Mouse (Mus musculus) gastrocnemius, adult 2 months (tissue): Measurements from ENCODE around the gene Dok5. TPM values are rescaled to one million over a fixed set of nuclear protein-coding genes. Genes with fewer than 3 reads are reported as not detected.

ENCODE experiments used
- DNase-seq: peaks from one replicate; pipeline ENCODE4 v3.0.0; 2022
- H3K27ac ChIP-seq: fragments of 200-600 bp; 2 replicates; pipeline ENCODE4 v1.8.1; 2022; ENCODE audit warnings: mild to moderate bottlenecking
- H3K4me3 ChIP-seq: fragments of 200-600 bp; 2 replicates; pipeline ENCODE4 v1.8.1; 2022; ENCODE audit warnings: mild to moderate bottlenecking, moderate library complexity
- CTCF ChIP-seq: fragments of 200-600 bp; IDR thresholded peaks from 2 replicates; pipeline ENCODE4 v1.8.1; 2022; ENCODE audit warnings: antibody characterized with exemption, mild to moderate bottlenecking, moderate library complexity
- intact Hi-C: fragments of 180-260 bp; cut with DNase I; formaldehyde crosslinking; loops from one replicate; pipeline ENCODE4 v1.15.1; 2025
- total RNA-seq, 2 experiments: library from RNA; stranded (reverse); gene quantifications; 2 replicates each; pipeline ENCODE4 v1.2.3; 2021

Dok5 gene
- total RNA-seq, 2 experiments from 2014 or later: 2.9 to 3.8 TPM

GRCm38 (mm10) chr2:170752191-170752850 is 20.7 kb downstream of the Dok5 start:
- H3K27ac ChIP-seq: no peak overlapping the region
- peak; percentile 48 for DNase-seq
- H3K4me3 ChIP-seq: 0 out of 2 replicates have a peak overlapping the region, but pooled peaks have one; percentile 3
- TF ChIP-seq CTCF: no peak
- intact Hi-C loops: no loop called here

DNA sequence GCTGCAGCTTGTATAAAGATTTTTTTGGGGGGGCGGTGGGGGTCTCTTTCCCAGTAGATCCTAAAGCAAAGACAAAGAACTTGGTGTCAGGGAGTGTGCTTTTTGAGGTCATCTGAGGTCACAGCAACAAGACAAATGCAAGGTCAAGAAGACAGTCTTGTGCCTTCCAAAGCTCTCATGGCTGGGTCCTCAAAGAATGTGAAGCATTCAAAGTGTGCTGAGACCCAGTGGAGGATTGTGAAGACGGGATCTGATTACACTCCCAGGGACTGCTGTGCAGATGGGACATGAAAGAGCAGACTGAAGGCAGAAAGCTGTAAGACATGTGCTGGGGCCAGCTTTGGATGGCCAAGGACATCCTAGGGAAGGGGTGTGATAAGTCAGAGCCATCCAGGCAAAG is 24.2 kb downstream of the Dok5 start:
- DNase-seq: no peak
- Histone ChIP-seq H3K27ac (no peak overlapping the region), H3K4me3 (no peak overlapping the region)
- intact Hi-C loops: no loop called here
- no peak for TF ChIP-seq CTCF

- no peak for TF ChIP-seq CTCF
- Histone ChIP-seq H3K4me3 (no peak overlapping the region), H3K27ac (no peak overlapping the region)
- intact Hi-C loops: no loop called here
- DNase-seq: no peak
These were observed 25.1 kb downstream of the Dok5 start for GRCm38 (mm10) chr2:170756667-170757066.

DNA sequence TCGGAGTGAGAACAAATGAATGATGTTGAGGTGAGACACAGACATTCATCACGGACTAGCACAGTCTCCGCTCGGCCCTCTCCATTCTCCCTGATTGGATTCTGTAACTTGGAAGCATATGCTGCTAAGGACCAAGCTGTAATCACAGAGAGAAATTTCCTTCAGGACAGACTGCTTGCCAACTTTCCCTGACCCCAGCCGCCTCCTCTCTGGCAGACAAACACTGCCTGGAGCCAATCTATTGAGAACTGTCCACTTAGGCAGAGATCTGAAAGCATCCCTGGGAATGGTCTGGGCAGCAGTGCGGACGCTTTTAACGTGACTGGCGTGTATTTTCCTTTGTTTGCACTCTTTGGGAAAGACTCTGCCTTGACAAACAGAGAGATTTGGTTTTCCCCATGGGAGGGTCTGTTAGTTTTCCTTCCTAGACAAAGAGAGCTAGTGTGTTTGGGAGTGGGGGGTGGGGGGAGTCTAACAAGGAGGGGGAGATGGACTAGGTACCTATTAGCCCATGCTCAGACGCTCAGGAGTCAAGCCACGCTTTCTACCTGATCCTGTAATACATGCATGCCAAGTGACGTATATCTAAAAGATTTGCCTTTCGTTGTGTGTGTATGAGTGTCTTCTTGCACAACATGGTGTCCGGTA is 25.7 kb downstream of the Dok5 start:
- no peak for TF ChIP-seq CTCF
- H3K27ac ChIP-seq: no peak overlapping the region
- intact Hi-C loops: no loop called here
- H3K4me3 ChIP-seq: no peak overlapping the region
- no peak for DNase-seq

GRCm38 (mm10) chr2:170758201-170758600 is 26.6 kb downstream of the Dok5 start:
- H3K4me3 ChIP-seq: no peak overlapping the region
- no peak for TF ChIP-seq CTCF
- DNase-seq: peak; percentile 24
- intact Hi-C loops: no loop called here
- H3K27ac ChIP-seq: no peak overlapping the region

- intact Hi-C loops: no loop called here
- peak; percentile 25 for DNase-seq
These were observed 33.1 kb downstream of the Dok5 start for GRCm38 (mm10) chr2:170764704-170765103.

GRCm38 (mm10) chr2:170767243-170767642 is 35.6 kb downstream of the Dok5 start:
- no peak for DNase-seq
- no peak overlapping the region for H3K4me3 ChIP-seq
- no peak for TF ChIP-seq CTCF
- H3K27ac ChIP-seq: no peak overlapping the region
- intact Hi-C loops: no loop called here

More at GRCm38 (mm10) chr2:170764704-170765103, 33.1 kb downstream of the Dok5 start:
- Histone ChIP-seq H3K27ac (no peak overlapping the region), H3K4me3 (no peak overlapping the region)
- no peak for TF ChIP-seq CTCF

DNA sequence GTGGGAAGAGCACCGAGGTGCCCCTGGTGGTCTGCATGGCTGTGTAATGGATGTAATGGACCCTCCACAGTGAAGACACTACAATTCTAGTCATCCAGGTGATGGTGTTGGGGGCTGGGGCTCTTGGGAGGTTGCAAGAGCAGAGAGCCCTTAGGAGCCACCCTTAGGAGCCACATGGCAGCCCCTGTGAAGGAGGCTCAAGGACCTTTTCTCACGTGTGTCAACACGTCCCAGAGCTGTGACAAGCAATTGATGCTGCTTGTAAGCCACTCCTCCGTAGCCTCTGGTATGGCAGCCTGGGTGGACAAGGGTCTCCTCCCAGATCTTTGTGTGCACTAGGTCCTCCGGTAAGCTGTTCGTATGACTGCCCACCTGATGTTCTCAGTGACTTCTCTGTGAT is 37.1 kb downstream of the Dok5 start:
- H3K27ac ChIP-seq: no peak overlapping the region
- intact Hi-C loops: no loop called here
- no peak overlapping the region for H3K4me3 ChIP-seq
- no peak for DNase-seq
- TF ChIP-seq CTCF: no peak

GRCm38 (mm10) chr2:170771555-170771954 is 39.9 kb downstream of the Dok5 start:
- TF ChIP-seq CTCF: no peak
- no peak for DNase-seq
- intact Hi-C loops: no loop called here

DNA sequence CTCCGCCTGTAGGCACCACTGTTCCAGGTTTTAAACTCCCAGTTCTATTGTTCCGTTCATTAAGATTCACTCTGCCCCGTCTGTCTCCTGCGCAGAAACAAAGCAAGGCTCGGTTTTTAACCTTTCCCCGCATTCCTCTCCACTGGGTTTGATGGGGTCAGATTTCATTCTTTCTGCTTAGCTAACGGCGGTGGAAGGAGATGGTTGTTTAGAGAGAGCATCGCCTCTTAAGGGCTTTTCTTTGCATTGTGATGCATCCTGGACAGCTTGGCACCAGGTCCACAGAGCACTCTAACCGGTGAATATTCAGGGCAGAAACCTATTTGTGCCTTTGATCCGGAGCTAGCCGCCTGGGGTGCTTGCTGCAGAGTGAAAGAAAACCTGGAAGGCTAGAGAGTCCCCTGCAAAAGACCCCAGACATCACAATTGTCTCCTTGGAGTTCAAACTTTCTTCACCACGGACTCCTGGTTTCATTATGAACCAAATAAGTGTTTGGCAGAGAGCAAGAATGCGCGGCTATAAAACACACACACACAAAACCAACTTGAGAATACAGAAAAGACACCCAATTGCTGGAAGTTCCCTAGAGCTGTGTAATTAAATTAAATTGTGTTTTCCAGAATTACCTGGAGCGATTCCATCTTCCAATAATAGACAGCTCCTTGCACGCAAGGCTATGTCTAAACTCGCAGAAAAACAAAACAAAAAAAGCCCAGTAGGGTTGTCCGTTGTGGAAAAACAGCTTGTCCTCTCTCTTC is 40.7 kb downstream of the Dok5 start:
- DNase-seq: no peak
- no peak for TF ChIP-seq CTCF
- peak overlapping the region; percentile 42 for H3K4me3 ChIP-seq
- H3K27ac ChIP-seq: no peak overlapping the region
- intact Hi-C loops: no loop called here

More at GRCm38 (mm10) chr2:170771555-170771954, 39.9 kb downstream of the Dok5 start:
- no peak overlapping the region for H3K4me3 ChIP-seq
- no peak overlapping the region for H3K27ac ChIP-seq

GRCm38 (mm10) chr2:170772885-170773270 is 41.3 kb downstream of the Dok5 start:
- intact Hi-C loops: no loop called here
- Histone ChIP-seq H3K27ac (no peak overlapping the region), H3K4me3 (no peak overlapping the region)
- TF ChIP-seq CTCF: no peak
- DNase-seq: no peak

DNA sequence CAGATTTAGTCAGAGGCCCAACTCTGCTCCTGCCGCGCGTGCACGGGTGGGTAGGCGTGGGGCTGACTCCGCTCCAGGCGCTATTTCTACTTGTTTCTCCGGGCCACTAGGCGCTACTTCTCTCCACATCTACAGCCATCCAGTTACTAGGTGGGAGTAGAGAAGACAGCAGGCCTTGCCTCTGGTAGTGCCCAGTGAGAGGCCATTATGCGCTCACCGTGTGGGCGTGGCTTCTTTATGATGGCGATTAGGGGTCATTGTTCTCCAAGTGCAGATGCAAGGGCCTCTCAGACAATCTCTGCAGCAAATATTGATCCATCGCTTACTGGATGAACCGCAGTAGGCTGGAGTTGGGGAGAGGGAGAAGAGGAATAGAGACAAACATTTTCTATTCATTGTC is 44.0 kb downstream of the Dok5 start:
- no peak for TF ChIP-seq CTCF
- no peak for DNase-seq
- intact Hi-C loops: no loop called here
- no peak overlapping the region for H3K4me3 ChIP-seq
- no peak overlapping the region for H3K27ac ChIP-seq

DNA sequence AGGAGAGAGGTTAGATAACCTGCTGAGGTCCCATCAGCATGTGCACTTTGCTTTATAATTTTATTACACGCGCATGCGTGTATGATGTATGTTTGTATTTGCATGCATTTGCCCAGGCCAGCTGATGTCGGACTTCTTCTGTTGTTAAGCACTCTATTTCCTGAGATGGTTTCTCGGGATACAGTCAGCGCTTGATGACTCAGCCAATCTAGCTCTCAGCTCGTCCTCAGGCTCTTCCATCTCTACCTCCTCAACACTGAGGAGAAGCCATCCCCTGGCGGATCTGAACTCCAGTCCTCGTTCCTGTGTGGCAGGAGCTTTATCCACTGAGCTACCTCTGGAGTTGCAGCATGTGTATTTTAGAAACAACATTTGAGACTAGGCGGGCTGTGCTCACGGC is 44.5 kb downstream of the Dok5 start:
- intact Hi-C loops: no loop called here
- Histone ChIP-seq H3K4me3 (no peak overlapping the region), H3K27ac (no peak overlapping the region)
- no peak for TF ChIP-seq CTCF
- DNase-seq: no peak

GRCm38 (mm10) chr2:170777572-170777971 is 46.0 kb downstream of the Dok5 start:
- H3K27ac ChIP-seq: no peak overlapping the region
- intact Hi-C loops: no loop called here
- no peak for TF ChIP-seq CTCF
- H3K4me3 ChIP-seq: no peak overlapping the region
- no peak for DNase-seq
